Mouse (Mus musculus) ES-E14 (cell line): ENCODE measurements at regions not wholly inside any gene's neighbourhood (a gene's known extent, or its start where the extent isn't known, plus 50 kb on each side); places are given as distances from the start of the nearest gene placed in this dataset.

Source experiments
- DNase-seq: peaks from one replicate; pipeline ENCODE4 v3.0.0-alpha.2; 2013; ENCODE audit warnings: low read depth, low spot score
- H3K27ac ChIP-seq: 2 replicates; pipeline ENCODE4 v1.5.1; 2012; ENCODE audit warnings: low read depth, mild to moderate bottlenecking, low read length, moderate library complexity, mixed read lengths; ENCODE audit not compliant: poor library complexity, insufficient read depth, severe bottlenecking
- H3K36me3 ChIP-seq: 2 replicates; pipeline ENCODE4 v1.6.1; 2012; ENCODE audit warnings: mild to moderate bottlenecking, low read length, moderate library complexity, mixed read lengths; ENCODE audit not compliant: control insufficient read depth, poor library complexity, insufficient read depth, severe bottlenecking
- H3K4me1 ChIP-seq, 2 experiments: fragments of 150-350 bp in 1 of 2; sonication (generic) in 1 of 2; 2 replicates each; pipeline ENCODE4 v1.6.1; 2012; ENCODE audit warnings: low read length in 2 of 2, mild to moderate bottlenecking in 1 of 2, mixed read lengths in 1 of 2; ENCODE audit not compliant: control insufficient read depth in 2 of 2, insufficient read depth in 2 of 2, poor library complexity in 1 of 2
- H3K4me3 ChIP-seq, 2 experiments: fragments of 150-350 bp in 1 of 2; sonication (generic) in 1 of 2; 2 replicates each; pipeline ENCODE4 v1.5.1; 2012; ENCODE audit warnings: low read length in 2 of 2, low read depth in 1 of 2, mild to moderate bottlenecking in 1 of 2, mixed read lengths in 1 of 2; ENCODE audit not compliant: insufficient read depth in 1 of 2, poor library complexity in 1 of 2, severe bottlenecking in 1 of 2
- H3K9ac ChIP-seq: 2 replicates; pipeline ENCODE4 v1.6.1; 2012; ENCODE audit warnings: low read depth, mild to moderate bottlenecking, low read length, mixed read lengths; ENCODE audit not compliant: poor library complexity, insufficient read depth, severe bottlenecking
- H3K9me3 ChIP-seq: fragments of 150-350 bp; sonication (generic); 2 replicates; pipeline ENCODE4 v1.6.1; 2012; ENCODE audit warnings: low read depth, mild to moderate bottlenecking, low read length; ENCODE audit not compliant: control insufficient read depth, insufficient read depth
- CHD2 ChIP-seq: IDR thresholded peaks from 2 replicates; pipeline ENCODE4 v1.6.1; 2014; ENCODE audit warnings: mild to moderate bottlenecking, low read depth, low read length, inconsistent platforms
- HCFC1 ChIP-seq: IDR thresholded peaks from 2 replicates; pipeline ENCODE4 v1.6.1; 2012; ENCODE audit warnings: low read length, inconsistent platforms, borderline replicate concordance; ENCODE audit not compliant: insufficient read depth
- MAFK ChIP-seq: IDR thresholded peaks from 2 replicates; pipeline ENCODE4 v1.6.1; 2014; ENCODE audit warnings: mild to moderate bottlenecking, low read depth, low read length, inconsistent platforms; ENCODE audit not compliant: insufficient read depth
- ZC3H11A ChIP-seq: IDR thresholded peaks from 2 replicates; pipeline ENCODE4 v1.6.1; 2012; ENCODE audit warnings: low read depth, mild to moderate bottlenecking, inconsistent platforms, low read length, borderline replicate concordance
- ZNF384 ChIP-seq: IDR thresholded peaks from 2 replicates; pipeline ENCODE4 v1.6.1; 2012; ENCODE audit warnings: low read depth, low read length, inconsistent platforms
- in situ Hi-C, 2 experiments: fragments of 600-800 bp; cut with MboI; formaldehyde crosslinking; loops; one replicate each; pipeline ENCODE4 v1.15.1; 2025; ENCODE audit warnings: low sequenced_read_pairs in 2 of 2, inconsistent platforms in 1 of 2; ENCODE audit not compliant: unreplicated experiment in 2 of 2

- no peak overlapping the region for H3K9ac ChIP-seq
- H3K4me1 ChIP-seq: no peaks in the 10 kb centered on the region
- no peak overlapping the region for H3K27ac ChIP-seq
- DNase-seq: no peak
- H3K4me3 ChIP-seq: no peak overlapping the region
- no peaks in the 10 kb centered on the region for H3K9me3 ChIP-seq
- in situ Hi-C loops: loop anchor here (10.0 to 25.0 kb wide), 3 partner anchors 268 to 643 kb away; partner anchors contain the start of gene Rtn1 (in 1 of the 2)
- TF ChIP-seq HCFC1 (no peak), MAFK (no peak), ZNF384 (no peak), CHD2 (no peak), ZC3H11A (no peak)
- no peaks in the 10 kb centered on the region for H3K36me3 ChIP-seq
These were observed 61.6 kb upstream of the Daam1 start for GRCm38 (mm10) chr12:71769302-71769701.

GRCm38 (mm10) chr12:71773891-71774290 lies 57.0 kb upstream of the Daam1 start:
- no peak overlapping the region for H3K4me3 ChIP-seq
- DNase-seq: no peak
- in situ Hi-C loops: loop anchor here (25.0 kb wide), 2 partner anchors 263 to 638 kb away; partner anchors contain the start of gene Rtn1 (in 1 of the 2)
- H3K27ac ChIP-seq: no peak overlapping the region
- H3K9me3 ChIP-seq: no peaks in the 10 kb centered on the region
- peaks cover 1 to 3% of the 10 kb centered on the region in 2 experiments; a peak in 2 of 4 replicates for H3K4me1 ChIP-seq
- H3K36me3 ChIP-seq: no peaks in the 10 kb centered on the region
- H3K9ac ChIP-seq: no peak overlapping the region
- TF ChIP-seq HCFC1 (no peak), CHD2 (no peak), ZC3H11A (no peak), ZNF384 (no peak), MAFK (no peak)

- no peak overlapping the region for H3K9ac ChIP-seq
- H3K27ac ChIP-seq: no peak overlapping the region
- in situ Hi-C loops: no loop called here
- H3K9me3 ChIP-seq: no peaks in the 10 kb centered on the region
- no peak overlapping the region for H3K4me3 ChIP-seq
- no peaks in the 10 kb centered on the region for H3K36me3 ChIP-seq
- H3K4me1 ChIP-seq: peaks cover 1 to 3% of the 10 kb centered on the region in 2 experiments; a peak in 2 of 4 replicates
- no peak for DNase-seq
- TF ChIP-seq ZC3H11A: no peak
- TF ChIP-seq MAFK: no peak
- TF ChIP-seq HCFC1: no peak
- TF ChIP-seq CHD2: no peak
- TF ChIP-seq ZNF384: no peak
These were observed 55.8 kb upstream of the Daam1 start for GRCm38 (mm10) chr12:71775126-71775525.

GRCm38 (mm10) chr12:71778137-71778536 lies 52.7 kb upstream of the Daam1 start:
- H3K4me3 ChIP-seq: peak overlapping the region in 1 of 2 experiments; percentile 56; a peak in 3 of 4 replicates
- H3K4me1 ChIP-seq: peaks cover 1 to 3% of the 10 kb centered on the region in 2 experiments; a peak in 2 of 4 replicates
- H3K9me3 ChIP-seq: no peaks in the 10 kb centered on the region
- no peaks in the 10 kb centered on the region for H3K36me3 ChIP-seq
- no peak overlapping the region for H3K9ac ChIP-seq
- no peak overlapping the region for H3K27ac ChIP-seq
- in situ Hi-C loops: no loop called here
- TF ChIP-seq ZNF384 (no peak), CHD2 (no peak), ZC3H11A (no peak), MAFK (no peak), HCFC1 (no peak)
- peak; percentile 29 for DNase-seq
